In genomic region chr4:99947192-99947591, GRCm38 (mm10) we compare ENCODE assay signal across 9 mouse cellular contexts. TPM values are rescaled to one million over a fixed set of nuclear protein-coding genes. Genes with fewer than 3 reads are reported as not detected.
DNase-seq lines count a peak whose midpoint lies in the region; TF ChIP-seq lines count a peak whose summit lies in the region.
"Had no signal": no experiment of that assay in that cellular context is flagged by ENCODE, and none has a peak within 500 bp of the region (broad histone marks: within the 10 kb centered on the region; RNA-seq: fewer than 3 reads in every experiment).

No protein-coding gene starts in this region.

- no peak overlapping the region for H3K9ac ChIP-seq in MEL (ENCODE audit: control insufficient read depth, low read depth, low read length, poor library complexity, severe bottlenecking)

- H3K79me2 ChIP-seq in MEL (ENCODE audit: control insufficient read depth, insufficient read depth, low read length, poor library complexity) = no peaks in the 10 kb centered on the region; the same call in 1 of the 2 replicates

- no peak for DNase-seq in left cerebral cortex, adult 2 months (ENCODE audit: extremely low spot score in 1 of 2, low spot score in 2 of 2)
- no peak for DNase-seq in left cerebral cortex, postnatal 4 days
- peak; percentile 54 for DNase-seq in MEL (ENCODE audit: low read depth, low spot score)
- peak; percentile 35 for DNase-seq in forelimb bud, embryonic 11.5 days (ENCODE audit: low read depth, low spot score)
- DNase-seq in naive thymus-derived CD4-positive, alpha-beta T cell, adult 2 months (ENCODE audit: low read depth) = peak; percentile 35
- no peak for DNase-seq in heart, adult 11 months
- no peak for DNase-seq in adrenal gland, adult 18-20 months (ENCODE audit: low spot score in 2 of 2)
- no peak for DNase-seq in urinary bladder, postnatal 4 days (ENCODE audit: low spot score in 2 of 2)
- DNase-seq: adrenal gland, postnatal 14 days had no signal

- TF ChIP-seq RAD21 in MEL (IDR thresholded peaks at IDR 0.05; ENCODE audit: low read depth, low read length) = peak; percentile 73

- peak; percentile 65 for TF ChIP-seq CTCF in left cerebral cortex, adult 2 months (IDR thresholded peaks at IDR 0.05)
- TF ChIP-seq CTCF in MEL (IDR thresholded peaks at IDR 0.05 in 2 of 3, conservative IDR thresholded peaks at IDR 0.05 in 1 of 3; ENCODE audit: control insufficient read depth in 1 of 3, insufficient read depth in 1 of 3, low read depth in 2 of 3, low read length in 3 of 3, poor library complexity in 1 of 3, severe bottlenecking in 1 of 3) = peak in 2 of 3 experiments; percentile 17 to 60; a peak in 3 of 6 replicates

- no peaks in the 10 kb centered on the region for H3K27me3 ChIP-seq in MEL (ENCODE audit: control insufficient read depth in 1 of 2, insufficient read depth in 2 of 2, low read length in 2 of 2)

- no peak overlapping the region for H3K4me3 ChIP-seq in left cerebral cortex, adult 2 months
- H3K4me3 ChIP-seq in MEL (ENCODE audit: control insufficient read depth in 1 of 2, insufficient read depth in 1 of 2, low read depth in 2 of 2, low read length in 2 of 2) = no peak overlapping the region

- TF ChIP-seq EP300 in MEL (IDR thresholded peaks at IDR 0.05; ENCODE audit: low read depth in 1 of 2, low read length in 2 of 2) = no peak

- H3K4me1 ChIP-seq in MEL (ENCODE audit: control insufficient read depth in 1 of 2, insufficient read depth in 2 of 2, low read length in 2 of 2) = no peaks in the 10 kb centered on the region

- H3K27ac ChIP-seq in left cerebral cortex, adult 2 months = no peak overlapping the region
- no peak overlapping the region for H3K27ac ChIP-seq in MEL (ENCODE audit: control insufficient read depth, low read depth, low read length)

- intact Hi-C loops in left cerebral cortex, adult 2 months (cut with DNase I) = loop anchor here (1.0 to 5.0 kb wide), 2 partner anchors 591 to 1035 kb away; no protein-coding TSS in a partner anchor
- intact Hi-C loops in left cerebral cortex, postnatal 4 days (cut with DNase I) = loop anchor here (5.0 kb wide), 1 partner anchor 590 kb away; no protein-coding TSS in a partner anchor

- no peaks in the 10 kb centered on the region for H3K9me3 ChIP-seq in MEL (replicated peaks; ENCODE audit: insufficient read depth, low read length)

- TF ChIP-seq POLR2A in MEL (IDR thresholded peaks at IDR 0.05; ENCODE audit: control insufficient read depth in 1 of 2, insufficient read depth in 1 of 2, low read depth in 1 of 2, low read length in 2 of 2, poor library complexity in 1 of 2) = no peak

- no peaks in the 10 kb centered on the region; a peak in 1 of 4 replicates for H3K36me3 ChIP-seq in MEL (ENCODE audit: control insufficient read depth in 1 of 2, insufficient read depth in 2 of 2, low read length in 2 of 2)

TF ChIP-seq in MEL, 35 proteins besides CTCF, POLR2A, EP300 and RAD21:
- TF ChIP-seq JUND (IDR thresholded peaks at IDR 0.05; ENCODE audit: low read depth, low read length) (no peak), GATA1 (IDR thresholded peaks at IDR 0.05; ENCODE audit: low read depth, low read length) (0 out of 2 replicates have a peak, but pooled peaks have one; percentile 4), SMC3 (IDR thresholded peaks at IDR 0.05; ENCODE audit: low read depth, low read length) (peak; percentile 62), MYC (IDR thresholded peaks at IDR 0.05; ENCODE audit: low read depth, low read length) (no peak), E2F4 (IDR thresholded peaks at IDR 0.05; ENCODE audit: borderline replicate concordance, low read depth, low read length) (no peak), POLR2AphosphoS2 (IDR thresholded peaks at IDR 0.05; ENCODE audit: low read length) (no peak), TAL1 (IDR thresholded peaks at IDR 0.05; ENCODE audit: low read length) (no peak), ZKSCAN1 (IDR thresholded peaks at IDR 0.05; ENCODE audit: low read depth, low read length) (no peak), UBTF (IDR thresholded peaks at IDR 0.05; ENCODE audit: borderline replicate concordance, insufficient read depth, low read depth, low read length) (no peak), ZC3H11A (IDR thresholded peaks at IDR 0.05; ENCODE audit: low read depth, low read length) (0 out of 2 replicates have a peak, but pooled peaks have one; percentile 37)

RNA-seq across cellular contexts. Expression of gene Itgb3bp, which starts 17.6 kb away (rescaled TPM):
- total RNA-seq in left cerebral cortex, adult 2 months (2021) = 1 to 10 TPM; 4.1 to 4.8 TPM
- 1 to 10 TPM; 4.1 to 4.5 TPM for total RNA-seq in left cerebral cortex, postnatal 4 days (2021)
- total RNA-seq in MEL (2012; rRNA removed) = 5.5 TPM in 2 replicates
- 1 to 10 TPM in 1 of 2 experiments, not detected in 1; 6.5 TPM for polyA plus RNA-seq in MEL (2012; ENCODE audit: insufficient read depth in 1 of 2, insufficient read length in 2 of 2, low read depth in 1 of 2, low replicate concordance in 2 of 2, missing spikeins in 1 of 2)
- total RNA-seq in adrenal gland, adult 18-20 months (2021) = 1 to 10 TPM; 4.9 to 5.9 TPM

RNA-seq across cellular contexts. Expression of gene Pgm1, which starts 18.0 kb away (rescaled TPM):
- total RNA-seq in left cerebral cortex, adult 2 months (2021) = 10 to 100 TPM; 50.6 to 52.2 TPM
- 10 to 100 TPM; 32.5 to 40.5 TPM for total RNA-seq in left cerebral cortex, postnatal 4 days (2021)
- total RNA-seq in MEL (2012; rRNA removed) = 6.7 and 13.6 TPM in 2 replicates
- 10 to 100 TPM in 1 of 2 experiments, not detected in 1; 28.6 TPM for polyA plus RNA-seq in MEL (2012; ENCODE audit: insufficient read depth in 1 of 2, insufficient read length in 2 of 2, low read depth in 1 of 2, low replicate concordance in 2 of 2, missing spikeins in 1 of 2)
- total RNA-seq in adrenal gland, adult 18-20 months (2021) = 100 to 1,000 TPM in 1 of 2 experiments, 10 to 100 TPM in 1; 93.0 to 106 TPM

Comparison
In these comparisons a context has a peak if more than half of its experiments do, and no peak if none do; other contexts are left out.
1. DNase-seq: peak in MEL (single experiment), forelimb bud, embryonic 11.5 days (single experiment) and naive thymus-derived CD4-positive, alpha-beta T cell, adult 2 months (single experiment); none in left cerebral cortex, adult 2 months (0 of 2), left cerebral cortex, postnatal 4 days (single experiment), heart, adult 11 months (single experiment), adrenal gland, adult 18-20 months (0 of 2) and urinary bladder, postnatal 4 days (0 of 2).